Mouse (Mus musculus) liver, postnatal 0 days (tissue): ENCODE results near the gene Dhx30. TPM values are rescaled to one million over a fixed set of nuclear protein-coding genes. Genes with fewer than 3 reads are reported as not detected.

Experiments used
- ATAC-seq: fragments of 200-750 bp; cut with Nextera tagmentation; 2 replicates; pipeline ENCODE4 v1.8.0; 2017; ENCODE audit warnings: mild to moderate bottlenecking, moderate library complexity
- DNase-seq: peaks from one replicate; pipeline ENCODE4 v3.0.0-alpha.2; 2016
- H3K27ac ChIP-seq: fragments of 300-500 bp; sonication (generic); 2 replicates; pipeline ENCODE4 v1.5.1; 2014; ENCODE audit warnings: antibody characterized with exemption, moderate library complexity, mild to moderate bottlenecking, low read depth
- H3K27me3 ChIP-seq: fragments of 300-500 bp; sonication (generic); 2 replicates; pipeline ENCODE4 v1.6.1; 2014; ENCODE audit warnings: low read length, control low read depth, mixed read lengths; ENCODE audit not compliant: insufficient read depth
- H3K36me3 ChIP-seq: fragments of 300-500 bp; sonication (generic); replicated peaks from 2 replicates; pipeline ENCODE4 v1.6.1; 2014; ENCODE audit warnings: mild to moderate bottlenecking, control low read depth, low read length, moderate library complexity, mixed read lengths; ENCODE audit not compliant: insufficient read depth
- H3K4me1 ChIP-seq: fragments of 300-500 bp; sonication (generic); 2 replicates; pipeline ENCODE4 v1.6.1; 2014; ENCODE audit warnings: antibody characterized with exemption, mild to moderate bottlenecking, control low read depth; ENCODE audit not compliant: insufficient read depth
- H3K4me2 ChIP-seq: fragments of 300-500 bp; sonication (generic); 2 replicates; pipeline ENCODE4 v1.6.1; 2014; ENCODE audit warnings: low read depth, mild to moderate bottlenecking, low read length, moderate library complexity, mixed read lengths
- H3K4me3 ChIP-seq: fragments of 300-500 bp; sonication (generic); 2 replicates; pipeline ENCODE4 v1.5.1; 2014; ENCODE audit warnings: low read depth, low read length
- H3K9ac ChIP-seq: fragments of 300-500 bp; sonication (generic); replicated peaks from 2 replicates; pipeline ENCODE4 v1.6.1; 2014; ENCODE audit warnings: mild to moderate bottlenecking, moderate library complexity
- H3K9me3 ChIP-seq: fragments of 300-500 bp; sonication (generic); 2 replicates; pipeline ENCODE4 v1.6.1; 2016; ENCODE audit warnings: mild to moderate bottlenecking, control low read depth, low read length, mixed read lengths
- CTCF ChIP-seq: sonication (generic); IDR thresholded peaks from 2 replicates; pipeline ENCODE4 v1.5.1; 2016; ENCODE audit warnings: antibody characterized with exemption, low read depth
- EP300 ChIP-seq: IDR thresholded peaks from 2 replicates; pipeline ENCODE4 v1.6.1; 2016; ENCODE audit warnings: antibody characterized with exemption, low read depth, mild to moderate bottlenecking
- WGBS: fragments of 180-500 bp; shearing (Covaris S2); extraction: QIAGEN DNeasy Blood & Tissue Kit; methylation state at CpG from one replicate; pipeline ENCODE4 v1.1.7; 2014; ENCODE audit not compliant: insufficient replicate concordance; 5-methylcytosine and 5-hydroxymethylcytosine counted together
- polyA plus RNA-seq: library from polyadenylated mRNA; unstranded; fragments of >200 nt; fragmentation: Nextera tagmentation; extraction: Ambion mirVana; gene quantifications from 2 replicates; pipeline ENCODE4 v1.2.1, GENCODE M21; 2015

Dhx30 gene
- polyA plus RNA-seq, 1 experiment from 2014 or later: 24.8 TPM

- TF ChIP-seq CTCF (peak; percentile 99), EP300 (no peak)
- Histone ChIP-seq H3K36me3 (peaks cover 14% of the 10 kb centered on the region), H3K9me3 (no peaks in the 10 kb centered on the region), H3K4me3 (peak overlapping the region; percentile 84), H3K27ac (peak overlapping the region; percentile 68; the same call in 1 of the 2 replicates), H3K4me2 (peak overlapping the region; percentile 80), H3K4me1 (peaks cover 9% of the 10 kb centered on the region), H3K9ac (peak overlapping the region; percentile 78), H3K27me3 (no peaks in the 10 kb centered on the region)
- peak; percentile 98 for ATAC-seq
- DNase-seq: peak; percentile 95
- WGBS: 3% methylated on average over 41 of the region's 41 CpGs
Observed at GRCm38 (mm10) chr9:110100627-110101600, 16.7 kb downstream of the Dhx30 start.

- ATAC-seq: no peak
- no peak overlapping the region for H3K4me3 ChIP-seq
- no peaks in the 10 kb centered on the region for H3K27me3 ChIP-seq
- no peak overlapping the region for H3K9ac ChIP-seq
- H3K36me3 ChIP-seq: peaks cover 32% of the 10 kb centered on the region
- no peak overlapping the region for H3K4me2 ChIP-seq
- DNase-seq: no peak
- TF ChIP-seq CTCF (no peak), EP300 (no peak)
- H3K9me3 ChIP-seq: no peaks in the 10 kb centered on the region
- peaks cover 9% of the 10 kb centered on the region for H3K4me1 ChIP-seq
- WGBS: 83% methylated on average over 3 of the region's 3 CpGs
- no peak overlapping the region for H3K27ac ChIP-seq
Observed at GRCm38 (mm10) chr9:110097791-110098190, 19.8 kb downstream of the Dhx30 start.

- no peak for ATAC-seq
- Histone ChIP-seq H3K27me3 (no peaks in the 10 kb centered on the region), H3K4me3 (no peak overlapping the region), H3K27ac (no peak overlapping the region), H3K9me3 (no peaks in the 10 kb centered on the region), H3K4me2 (no peak overlapping the region), H3K4me1 (no peaks in the 10 kb centered on the region; the same call in 1 of the 2 replicates), H3K9ac (no peak overlapping the region), H3K36me3 (peaks cover 61% of the 10 kb centered on the region)
- DNase-seq: no peak
- no peak for TF ChIP-seq CTCF
- TF ChIP-seq EP300: no peak
- 93% methylated on average over 4 of the region's 4 CpGs for WGBS
Observed at GRCm38 (mm10) chr9:110094761-110095160, 22.9 kb downstream of the Dhx30 start.

- peaks cover 74% of the 10 kb centered on the region for H3K36me3 ChIP-seq
- no peak overlapping the region for H3K9ac ChIP-seq
- no peaks in the 10 kb centered on the region for H3K9me3 ChIP-seq
- TF ChIP-seq CTCF (peak; percentile 26; the same call in 1 of the 2 replicates), EP300 (no peak)
- 86% methylated on average over 4 of the region's 4 CpGs for WGBS
- ATAC-seq (no peak), DNase-seq (no peak)
- no peak overlapping the region for H3K27ac ChIP-seq
- no peak overlapping the region for H3K4me2 ChIP-seq
- H3K4me1 ChIP-seq: no peaks in the 10 kb centered on the region
- no peaks in the 10 kb centered on the region for H3K27me3 ChIP-seq
- no peak overlapping the region for H3K4me3 ChIP-seq
Observed at GRCm38 (mm10) chr9:110093303-110093702, 24.3 kb downstream of the Dhx30 start.

- Histone ChIP-seq H3K9me3 (no peaks in the 10 kb centered on the region), H3K4me3 (no peak overlapping the region), H3K36me3 (peaks cover 81% of the 10 kb centered on the region), H3K9ac (no peak overlapping the region), H3K4me1 (no peaks in the 10 kb centered on the region), H3K27ac (no peak overlapping the region), H3K4me2 (no peak overlapping the region), H3K27me3 (no peaks in the 10 kb centered on the region)
- 82% methylated on average over 8 of the region's 8 CpGs for WGBS
- TF ChIP-seq EP300 (no peak), CTCF (no peak)
- no peak for ATAC-seq
- DNase-seq: no peak
Observed at GRCm38 (mm10) chr9:110085693-110086092, 31.9 kb downstream of the Dhx30 start.

- ATAC-seq (0 out of 2 replicates have a peak, but pooled peaks have one; percentile 4), DNase-seq (no peak)
- Histone ChIP-seq H3K9ac (no peak overlapping the region), H3K4me1 (no peaks in the 10 kb centered on the region), H3K27ac (no peak overlapping the region), H3K9me3 (no peaks in the 10 kb centered on the region), H3K4me2 (no peak overlapping the region), H3K27me3 (no peaks in the 10 kb centered on the region), H3K36me3 (peaks cover 77% of the 10 kb centered on the region), H3K4me3 (no peak overlapping the region)
- WGBS: 83% methylated on average over 25 of the region's 25 CpGs
- TF ChIP-seq EP300 (no peak), CTCF (no peak)
Observed at GRCm38 (mm10) chr9:110084201-110084964, 33.2 kb downstream of the Dhx30 start.
